8 mouse cellular contexts compared by ENCODE assay signal in genomic region chr11:98773635-98774295, GRCm38 (mm10). TPM values are rescaled to one million over a fixed set of nuclear protein-coding genes. Genes with fewer than 3 reads are reported as not detected.
A peak's percentile ranks its signal among the peaks of the same experiment; 100 is the strongest.
DNase-seq lines count a peak whose midpoint lies in the region; ATAC-seq and TF ChIP-seq lines count a peak whose summit lies in the region.

No protein-coding gene starts in this region.

- no peak overlapping the region for H3K27ac ChIP-seq in ES-E14 (ENCODE audit: insufficient read depth, low read depth, low read length, poor library complexity, severe bottlenecking)
- peak overlapping the region; percentile 73; the same call in 1 of the 2 replicates for H3K27ac ChIP-seq in forebrain, embryonic 15.5 days (replicated peaks)
- peak overlapping the region; percentile 79 for H3K27ac ChIP-seq in lung, embryonic 15.5 days

- peaks cover 8 to 18% of the 10 kb centered on the region in 2 experiments; a peak in 3 of 4 replicates for H3K4me1 ChIP-seq in ES-E14 (ENCODE audit: control insufficient read depth in 2 of 2, insufficient read depth in 2 of 2, low read length in 2 of 2, poor library complexity in 1 of 2)
- H3K4me1 ChIP-seq in forebrain, embryonic 15.5 days, result peaks cover 60% of the 10 kb centered on the region
- H3K4me1 ChIP-seq in lung, embryonic 15.5 days, result peaks cover 84% of the 10 kb centered on the region

- in situ Hi-C loops in ES-E14 (cut with MboI; ENCODE audit: low sequenced_read_pairs in 2 of 2, unreplicated experiment in 2 of 2), result no loop called here

- H3K36me3 ChIP-seq in ES-E14 (ENCODE audit: control insufficient read depth, insufficient read depth, low read length, poor library complexity, severe bottlenecking), result peaks cover 18% of the 10 kb centered on the region
- H3K36me3 ChIP-seq in forebrain, embryonic 15.5 days, result peaks cover 24% of the 10 kb centered on the region
- H3K36me3 ChIP-seq in lung, embryonic 15.5 days, result peaks cover 5% of the 10 kb centered on the region; the same call in 1 of the 2 replicates

- peak; percentile 67 for ATAC-seq in forebrain, embryonic 15.5 days (replicated peaks)
- peak; percentile 84 for ATAC-seq in lung, embryonic 15.5 days (ENCODE audit: borderline replicate concordance, extremely low read depth, low FRiP score, low TSS enrichment)

- H3K9ac ChIP-seq in ES-E14 (ENCODE audit: insufficient read depth, low read depth, low read length, poor library complexity, severe bottlenecking), result no peak overlapping the region; the same call in 1 of the 2 replicates
- H3K9ac ChIP-seq in forebrain, embryonic 15.5 days (replicated peaks), result peak overlapping the region; percentile 51; the same call in 1 of the 2 replicates
- 0 out of 2 replicates have a peak overlapping the region, but pooled peaks have one; percentile 28 for H3K9ac ChIP-seq in lung, embryonic 15.5 days

- H3K27me3 ChIP-seq in forebrain, embryonic 15.5 days, result no peaks in the 10 kb centered on the region
- H3K27me3 ChIP-seq in lung, embryonic 15.5 days, result no peaks in the 10 kb centered on the region

- peak; percentile 98 for DNase-seq in ES-E14 (ENCODE audit: low read depth, low spot score)
- DNase-seq in cerebellum, adult 11-12 months, result peak; percentile 100
- DNase-seq in heart, postnatal 36 days, result peak; percentile 99 to 100
- peak; percentile 100 for DNase-seq in layer of hippocampus, adult 8-10 months (ENCODE audit: low spot score in 2 of 2)
- peak; percentile 100 for DNase-seq in ovary, adult 18-20 months (ENCODE audit: low spot score)
- DNase-seq in thymus, postnatal 0 days (ENCODE audit: low spot score), result peak; percentile 96

- peak overlapping the region; percentile 55 to 59 for H3K4me3 ChIP-seq in ES-E14 (ENCODE audit: insufficient read depth in 1 of 2, low read depth in 1 of 2, low read length in 2 of 2, poor library complexity in 1 of 2, severe bottlenecking in 1 of 2)
- peak overlapping the region; percentile 40 for H3K4me3 ChIP-seq in forebrain, embryonic 15.5 days
- peak overlapping the region; percentile 36 for H3K4me3 ChIP-seq in lung, embryonic 15.5 days

- peak overlapping the region; percentile 88 for H3K4me2 ChIP-seq in forebrain, embryonic 15.5 days (replicated peaks)
- peak overlapping the region; percentile 87 for H3K4me2 ChIP-seq in lung, embryonic 15.5 days

- under 1% methylated on average over 37 of the region's 37 CpGs for WGBS in forebrain, embryonic 15.5 days
- WGBS in lung, embryonic 15.5 days, result under 1% methylated on average over 34 of the region's 37 CpGs

- no peaks in the 10 kb centered on the region for H3K9me3 ChIP-seq in ES-E14 (ENCODE audit: control insufficient read depth, insufficient read depth, low read depth, low read length)
- no peaks in the 10 kb centered on the region for H3K9me3 ChIP-seq in forebrain, embryonic 15.5 days
- no peaks in the 10 kb centered on the region for H3K9me3 ChIP-seq in lung, embryonic 15.5 days

- intact Hi-C loops in heart, postnatal 36 days (cut with DNase I), result loop anchor here (2.0 kb wide), 1 partner anchor 13 kb away; no protein-coding TSS in a partner anchor

TF ChIP-seq in ES-E14, 5 proteins besides CTCF, POLR2A, EP300 and RAD21:
- TF ChIP-seq CHD2 (IDR thresholded peaks at IDR 0.05; ENCODE audit: low read depth, low read length), result 0 out of 2 replicates have a peak, but pooled peaks have one; percentile 8
- peak; percentile 50; the same call in 1 of the 2 replicates for TF ChIP-seq HCFC1 (IDR thresholded peaks at IDR 0.05; ENCODE audit: borderline replicate concordance, insufficient read depth, low read length)
- no peak for TF ChIP-seq MAFK (IDR thresholded peaks at IDR 0.05; ENCODE audit: insufficient read depth, low read depth, low read length)
- TF ChIP-seq ZC3H11A (IDR thresholded peaks at IDR 0.05; ENCODE audit: borderline replicate concordance, low read depth, low read length), result no peak
- TF ChIP-seq ZNF384 (IDR thresholded peaks at IDR 0.05; ENCODE audit: low read depth, low read length), result no peak

RNA-seq across cellular contexts. Expression of gene Nr1d1, which starts 1.4 kb away (rescaled TPM):
- 2.9 and 3.3 TPM in 2 replicates for total RNA-seq in ES-E14 (2012; rRNA removed)
- polyA plus RNA-seq in forebrain, embryonic 15.5 days (2015; fragmentation: Nextera tagmentation; extraction: Ambion mirVana), result 3.6 TPM in 2 replicates
- total RNA-seq in heart, postnatal 36 days (2021), result 100 to 1,000 TPM; 104 to 107 TPM
- total RNA-seq in layer of hippocampus, adult 8-10 months (2022), result 10 to 100 TPM; 86.6 to 99.6 (median 92.7) TPM
- polyA plus RNA-seq in lung, embryonic 15.5 days (2015; fragmentation: Nextera tagmentation; extraction: Ambion mirVana), result 1.0 and 1.5 TPM in 2 replicates
- 2.6 and 3.0 TPM in 2 replicates for polyA plus RNA-seq in thymus, postnatal 0 days (2015; fragmentation: Nextera tagmentation; extraction: Ambion mirVana)

RNA-seq across cellular contexts. Expression of gene Msl1, which starts 21.6 kb away (rescaled TPM):
- 18.3 and 27.1 TPM in 2 replicates for total RNA-seq in ES-E14 (2012; rRNA removed)
- polyA plus RNA-seq in forebrain, embryonic 15.5 days (2015; fragmentation: Nextera tagmentation; extraction: Ambion mirVana), result 30.2 and 31.7 TPM in 2 replicates
- 10 to 100 TPM; 74.4 to 75.3 TPM for total RNA-seq in heart, postnatal 36 days (2021)
- 100 to 1,000 TPM; 140 to 201 (median 177) TPM for total RNA-seq in layer of hippocampus, adult 8-10 months (2022)
- 21.1 and 21.2 TPM in 2 replicates for polyA plus RNA-seq in lung, embryonic 15.5 days (2015; fragmentation: Nextera tagmentation; extraction: Ambion mirVana)
- 14.4 and 20.4 TPM in 2 replicates for polyA plus RNA-seq in thymus, postnatal 0 days (2015; fragmentation: Nextera tagmentation; extraction: Ambion mirVana)

RNA-seq across cellular contexts. Expression of gene Casc3, which starts 30.9 kb away (rescaled TPM):
- 11.7 and 14.6 TPM in 2 replicates for total RNA-seq in ES-E14 (2012; rRNA removed)
- polyA plus RNA-seq in forebrain, embryonic 15.5 days (2015; fragmentation: Nextera tagmentation; extraction: Ambion mirVana), result 53.5 and 53.9 TPM in 2 replicates
- total RNA-seq in heart, postnatal 36 days (2021), result 10 to 100 TPM; 26.1 to 26.2 TPM
- total RNA-seq in layer of hippocampus, adult 8-10 months (2022), result 10 to 100 TPM; 50.5 to 64.9 (median 59.4) TPM
- polyA plus RNA-seq in lung, embryonic 15.5 days (2015; fragmentation: Nextera tagmentation; extraction: Ambion mirVana), result 35.7 and 37.9 TPM in 2 replicates
- 21.8 and 23.8 TPM in 2 replicates for polyA plus RNA-seq in thymus, postnatal 0 days (2015; fragmentation: Nextera tagmentation; extraction: Ambion mirVana)

RNA-seq across cellular contexts. Expression of gene Thra, which starts 33.3 kb away (rescaled TPM):
- total RNA-seq in ES-E14 (2012; rRNA removed), result 7.7 and 9.0 TPM in 2 replicates
- 164 and 166 TPM in 2 replicates for polyA plus RNA-seq in forebrain, embryonic 15.5 days (2015; fragmentation: Nextera tagmentation; extraction: Ambion mirVana)
- total RNA-seq in heart, postnatal 36 days (2021), result 100 to 1,000 TPM; 100 to 111 TPM
- 100 to 1,000 TPM; 919 to 985 (median 938) TPM for total RNA-seq in layer of hippocampus, adult 8-10 months (2022)
- 35.6 and 35.8 TPM in 2 replicates for polyA plus RNA-seq in lung, embryonic 15.5 days (2015; fragmentation: Nextera tagmentation; extraction: Ambion mirVana)
- polyA plus RNA-seq in thymus, postnatal 0 days (2015; fragmentation: Nextera tagmentation; extraction: Ambion mirVana), result 7.3 and 9.1 TPM in 2 replicates

RNA-seq across cellular contexts. Expression of gene Med24, which starts 44.5 kb away (rescaled TPM):
- 53.5 and 75.7 TPM in 2 replicates for total RNA-seq in ES-E14 (2012; rRNA removed)
- polyA plus RNA-seq in forebrain, embryonic 15.5 days (2015; fragmentation: Nextera tagmentation; extraction: Ambion mirVana), result 85.1 and 93.6 TPM in 2 replicates
- total RNA-seq in heart, postnatal 36 days (2021), result 10 to 100 TPM; 45.2 to 52.7 TPM
- total RNA-seq in layer of hippocampus, adult 8-10 months (2022), result 100 to 1,000 TPM; 118 to 162 (median 138) TPM
- polyA plus RNA-seq in lung, embryonic 15.5 days (2015; fragmentation: Nextera tagmentation; extraction: Ambion mirVana), result 51.9 and 53.0 TPM in 2 replicates
- polyA plus RNA-seq in thymus, postnatal 0 days (2015; fragmentation: Nextera tagmentation; extraction: Ambion mirVana), result 48.3 and 48.5 TPM in 2 replicates

Comparison
In these comparisons a context has a peak if more than half of its experiments do, and no peak if none do; other contexts are left out.
1. RNA of gene Nr1d1, which starts 1.4 kb away (total RNA-seq): 104 to 107 TPM in heart, postnatal 36 days and 86.6 to 99.6 TPM in layer of hippocampus, adult 8-10 months; 2.9 to 3.3 TPM in ES-E14; every median in the first group is over 10 times any median in the second.
2. Peak in every context shown above with its lines, with median percentiles within 50 percentile points of each other: DNase-seq and H3K4me3 ChIP-seq.